Mouse (Mus musculus) adrenal gland, adult 18-20 months (tissue): Measurements from ENCODE around the gene Agbl1. TPM values are rescaled to one million over a fixed set of nuclear protein-coding genes. Genes with fewer than 3 reads are reported as not detected.

Source experiments
- DNase-seq, 2 experiments: peaks; one replicate each; pipeline ENCODE4 v3.0.0; 2021 to 2022; ENCODE audit warnings: low spot score in 2 of 2
- total RNA-seq, 2 experiments: library from RNA; stranded (reverse); gene quantifications; 1 replicate in 1 of 2; 2 replicates in 1 of 2; pipeline ENCODE4 v1.2.3; 2021

Gene Agbl1
- total RNA-seq, 2 experiments from 2014 or later: not detected

DNA sequence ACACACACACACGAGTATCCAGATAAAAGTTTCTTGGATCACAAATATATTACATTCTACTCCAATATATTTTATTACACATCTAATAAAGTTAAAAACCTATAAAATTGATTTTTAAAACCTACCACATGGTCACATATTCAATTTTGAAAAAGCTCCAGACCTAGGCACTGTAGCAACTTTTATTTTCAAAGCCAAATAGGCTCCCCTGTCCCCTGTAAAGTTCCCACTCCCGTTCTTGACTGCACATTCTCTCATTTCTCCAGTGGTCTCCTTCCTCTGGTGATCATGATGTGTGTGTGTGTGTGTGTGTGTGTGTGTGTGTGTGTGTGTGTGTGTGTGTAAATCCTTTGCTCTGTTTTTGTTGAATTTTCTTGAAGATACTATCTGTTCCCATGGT, 152.3 kb downstream of the Agbl1 start:
- no peak for DNase-seq

DNA sequence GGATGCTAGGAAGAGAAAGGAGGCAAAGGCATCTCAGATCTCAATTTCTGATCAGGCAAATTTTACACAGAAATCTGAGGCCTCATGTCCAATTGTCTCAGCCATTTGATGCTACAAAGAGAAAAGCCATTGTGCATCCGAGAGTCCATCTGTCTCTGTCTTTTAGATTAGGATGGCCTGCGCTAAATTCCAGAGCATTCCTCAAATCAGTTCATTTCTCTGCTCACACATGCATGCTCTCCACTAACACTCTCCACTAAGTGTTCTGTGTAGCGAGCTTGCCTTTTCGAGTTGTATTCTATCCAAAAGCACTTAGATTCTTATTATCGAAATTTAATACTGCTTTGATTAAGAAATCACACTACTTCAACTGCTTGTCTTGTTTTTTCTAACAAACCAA, 159.6 kb downstream of the Agbl1 start:
- DNase-seq: no peak

DNA sequence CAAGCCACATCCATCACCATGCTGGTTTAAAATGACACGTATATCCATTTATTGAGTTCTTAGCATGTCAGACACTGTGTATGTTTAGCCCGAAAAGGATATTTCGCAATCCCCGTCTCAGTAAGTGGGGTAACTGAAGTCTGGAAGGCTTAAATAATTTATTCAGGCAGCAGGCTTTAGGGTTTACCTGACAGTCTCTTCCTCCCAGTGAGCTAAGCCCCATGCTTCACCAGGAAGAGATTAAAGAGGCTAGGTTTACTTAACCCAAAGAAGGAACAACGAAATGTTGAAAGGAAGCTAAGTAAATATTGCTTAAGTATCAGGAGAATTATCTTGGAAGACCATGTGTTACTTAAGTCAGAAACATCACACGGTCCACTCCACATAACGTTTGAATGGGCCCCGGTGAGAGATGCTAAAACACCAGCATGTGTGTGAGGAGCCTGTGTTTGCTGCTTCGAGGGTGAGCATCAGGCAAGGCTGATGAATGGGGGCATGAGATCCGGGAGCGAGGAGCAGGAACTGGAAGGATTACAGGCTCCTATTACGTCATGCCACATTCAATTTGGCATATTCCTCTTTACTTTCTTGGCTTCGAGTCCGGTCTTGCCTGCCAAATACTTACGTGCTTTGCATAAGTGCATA, 162.7 kb downstream of the Agbl1 start:
- no peak for DNase-seq

DNA sequence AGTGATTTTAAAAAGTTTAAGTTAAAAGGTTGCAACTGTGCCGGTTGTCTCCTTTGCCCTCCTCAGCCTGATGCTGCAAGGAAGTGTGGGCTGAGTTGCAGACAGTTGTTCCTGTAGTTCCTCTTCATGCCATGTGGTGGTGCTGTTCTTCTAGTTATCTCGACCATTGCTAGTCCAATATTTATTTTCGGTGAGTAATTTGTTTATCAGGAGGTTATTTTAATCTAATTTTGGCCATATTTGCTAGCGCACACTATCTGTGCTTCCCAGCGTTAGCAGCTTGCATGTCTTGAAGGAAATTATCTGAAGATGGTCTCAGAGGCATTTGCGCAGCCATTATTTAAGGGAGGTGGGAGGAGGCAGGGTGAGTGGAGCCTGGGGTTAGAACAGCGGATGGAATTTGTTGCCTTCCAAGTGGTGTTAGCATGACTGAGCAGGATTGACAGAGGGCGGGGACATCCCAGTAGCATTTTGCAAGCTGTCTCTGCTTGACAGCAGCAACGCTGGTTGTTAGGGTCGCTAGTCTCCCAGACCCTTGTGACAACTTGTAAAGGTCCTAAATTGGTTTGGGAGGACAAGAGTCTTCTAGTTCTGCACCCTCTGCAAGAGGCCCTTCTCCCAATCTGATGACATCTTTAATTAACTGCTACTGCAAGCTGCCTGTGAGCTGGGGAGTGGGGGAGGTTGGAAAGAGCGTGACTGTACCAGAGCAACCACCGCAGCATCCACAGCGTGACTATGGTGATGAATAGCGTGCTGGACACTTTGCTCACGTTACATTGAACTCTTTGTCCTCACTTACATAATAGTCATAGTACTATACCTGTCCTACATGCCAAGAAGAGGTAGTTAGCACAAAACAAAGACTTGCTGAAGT, 163.5 kb downstream of the Agbl1 start:
- DNase-seq: peak; percentile 34 to 41

DNA sequence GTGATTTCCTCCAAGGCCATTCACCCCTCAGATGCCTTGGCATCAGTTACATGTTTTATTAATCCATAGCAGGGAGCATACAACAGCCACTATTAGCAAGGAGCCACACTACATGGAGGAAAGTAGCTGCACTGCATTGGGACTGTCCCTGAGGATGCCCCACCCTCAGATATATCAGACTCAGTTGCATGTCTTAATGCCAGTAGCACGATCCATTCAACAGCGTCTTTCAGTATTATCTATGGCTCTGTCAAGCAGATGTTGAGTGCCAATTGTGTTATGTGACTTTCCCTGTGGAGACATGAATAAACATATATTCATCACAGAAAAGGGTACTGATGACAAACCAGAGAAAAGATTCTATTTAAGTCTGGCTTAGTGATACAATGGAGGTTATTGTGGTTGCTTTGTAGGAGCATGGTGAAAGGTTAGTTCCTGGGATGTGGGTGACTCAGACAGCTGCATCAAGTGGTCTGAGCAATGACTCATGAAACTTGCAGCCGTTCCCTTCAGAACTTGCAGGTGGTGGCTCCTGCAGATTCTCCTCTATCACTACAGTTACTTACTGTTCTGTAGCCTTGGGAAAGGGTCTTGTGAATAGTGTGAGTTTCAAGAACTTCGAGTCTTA, 178.4 kb downstream of the Agbl1 start:
- no peak for DNase-seq

DNA sequence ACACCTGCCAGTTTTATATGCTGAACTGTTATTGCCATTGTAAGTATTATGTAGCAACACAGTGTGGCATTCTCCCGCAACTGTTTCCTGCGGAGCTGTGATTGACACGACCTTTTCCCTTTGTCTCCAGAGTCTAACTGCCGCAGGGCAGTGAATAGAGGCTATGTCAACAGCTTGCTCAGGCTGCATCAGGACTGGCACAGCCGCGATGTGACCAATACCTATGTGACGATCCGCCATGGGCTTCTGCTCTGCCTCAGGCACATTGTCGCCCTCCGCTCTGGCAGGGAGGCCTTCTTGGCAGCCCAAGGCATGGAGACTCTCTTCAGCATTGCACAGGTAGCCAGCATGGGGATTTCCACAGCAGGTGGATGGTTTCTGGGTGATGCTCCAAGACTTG, 179.3 kb downstream of the Agbl1 start:
- no peak for DNase-seq

DNA sequence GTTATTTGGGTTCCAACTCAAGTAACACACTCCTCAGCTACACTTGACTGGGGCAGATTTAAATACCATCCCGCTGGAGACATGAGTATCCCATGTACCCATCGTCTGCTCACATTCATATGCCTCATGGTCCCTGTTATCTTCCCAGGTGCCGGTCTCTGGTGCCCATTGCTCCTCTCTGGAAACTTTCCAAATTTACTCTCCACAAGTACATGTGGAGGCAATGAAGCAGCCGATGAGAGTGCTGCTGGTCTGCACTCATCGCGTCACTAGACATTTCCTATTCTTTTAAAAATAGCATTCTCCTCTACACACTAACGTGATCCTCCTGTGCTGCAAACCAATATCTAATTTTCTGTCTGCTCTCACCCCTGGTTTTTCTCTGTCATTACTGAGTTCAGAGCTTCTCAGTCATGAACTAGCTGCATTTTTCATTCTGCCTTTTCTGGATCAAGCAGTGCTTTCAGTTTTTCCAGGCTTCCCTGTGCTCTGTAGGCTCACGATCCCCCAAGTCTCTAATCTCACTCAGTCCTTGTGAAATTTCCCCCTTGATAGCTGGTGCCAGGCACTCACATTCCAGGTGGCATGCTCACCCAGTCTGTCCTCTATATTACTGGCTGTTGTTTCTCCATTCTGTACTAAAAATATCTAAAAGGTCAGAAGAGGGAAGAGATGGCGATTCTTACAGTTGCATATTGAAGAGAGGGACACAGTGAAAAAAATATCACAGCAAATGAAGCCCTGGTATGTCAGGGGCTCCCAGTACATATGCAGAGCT, 180.9 kb downstream of the Agbl1 start:
- no peak for DNase-seq

DNA sequence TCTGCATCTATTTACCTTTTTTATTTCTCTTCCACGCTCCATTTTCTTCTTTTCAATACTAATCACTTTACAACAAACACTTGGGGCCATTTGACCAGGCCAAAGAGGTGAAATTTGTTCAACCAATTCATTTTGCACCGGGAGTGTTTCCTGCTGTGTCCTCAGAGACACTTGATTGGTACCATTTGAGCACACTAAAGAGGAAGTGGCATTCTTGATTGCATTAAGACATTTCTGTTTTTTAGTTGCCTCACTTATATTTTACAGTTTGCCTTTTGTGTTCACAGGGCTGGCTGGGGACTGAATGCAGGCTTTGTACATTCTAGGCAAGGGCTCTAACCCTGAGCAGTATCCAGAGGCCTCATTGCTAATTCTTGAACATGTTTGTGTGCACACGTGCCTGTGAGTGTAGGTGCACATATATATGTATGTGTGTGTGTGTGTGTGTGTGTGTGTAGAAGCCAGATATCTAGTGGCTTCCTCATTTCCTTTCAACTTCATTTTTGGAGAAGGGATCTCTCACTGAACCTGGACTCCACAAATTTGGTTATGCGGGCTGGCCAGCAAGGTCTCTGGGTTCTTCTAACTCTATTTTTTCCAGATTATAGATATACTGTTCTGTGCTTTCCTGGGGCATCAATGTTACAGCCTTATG, 182.4 kb downstream of the Agbl1 start:
- DNase-seq: no peak

DNA sequence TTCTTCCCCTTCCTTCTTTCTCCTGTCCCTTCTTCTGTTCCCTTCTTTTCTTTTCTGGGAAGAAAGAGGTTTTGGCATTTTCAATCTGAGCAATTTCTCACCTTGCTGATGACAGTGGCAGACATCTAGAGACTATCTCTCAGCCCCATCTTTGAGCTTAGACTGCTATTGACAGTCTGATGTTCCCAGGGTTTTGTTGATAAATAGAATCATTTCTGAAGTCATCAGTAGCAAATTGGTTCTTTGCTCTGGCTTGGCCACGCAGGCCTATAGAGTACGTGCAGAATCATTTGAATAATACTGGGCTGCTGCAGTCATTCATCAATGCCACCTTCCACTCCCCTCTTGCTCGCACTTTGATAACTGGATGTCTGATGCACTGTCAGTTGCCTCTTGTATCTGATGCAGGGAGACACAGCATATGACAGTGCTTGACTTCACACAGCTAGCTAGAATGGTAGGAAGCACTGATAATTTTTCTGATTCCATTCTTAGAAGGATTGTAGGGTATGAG, 186.5 kb downstream of the Agbl1 start:
- DNase-seq: no peak

DNA sequence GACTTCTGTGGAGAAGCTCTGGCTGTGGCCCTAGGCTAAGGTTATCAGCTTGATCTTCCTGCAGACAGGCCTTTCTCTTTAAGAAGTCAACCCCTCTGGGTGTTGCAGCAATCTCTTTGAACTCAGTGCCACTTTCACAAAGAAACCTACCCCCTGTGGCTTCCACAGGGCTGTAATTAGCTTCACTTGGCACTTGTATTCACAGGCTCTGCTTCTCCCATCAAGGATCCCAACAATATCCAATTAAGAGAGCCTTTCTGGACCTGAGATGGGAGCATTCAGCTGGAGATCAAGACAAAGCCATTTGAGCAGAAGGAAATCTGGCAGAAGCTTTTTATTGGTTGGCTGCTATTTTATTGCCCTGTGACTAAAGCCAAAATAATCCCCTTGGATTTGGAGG, 208.9 kb downstream of the Agbl1 start:
- no peak for DNase-seq

DNA sequence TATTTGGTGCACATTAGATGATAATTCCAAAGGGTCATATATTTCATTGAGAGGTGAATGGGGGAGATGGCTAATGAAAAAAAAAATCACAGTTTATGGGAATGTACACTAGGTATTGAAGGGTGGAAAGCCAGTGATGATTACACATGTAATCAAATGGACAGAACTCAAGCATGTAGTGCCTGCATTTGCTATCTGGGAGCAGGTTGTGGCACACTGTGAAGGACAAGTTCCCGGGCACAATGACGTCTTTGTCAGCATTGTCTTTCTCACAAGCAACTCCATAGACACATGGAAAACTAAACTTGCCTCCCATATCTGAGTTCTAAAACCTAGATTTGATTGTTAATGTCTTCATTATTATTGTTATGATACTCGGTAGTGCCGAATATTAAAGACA, 209.3 kb downstream of the Agbl1 start:
- DNase-seq: no peak

DNA sequence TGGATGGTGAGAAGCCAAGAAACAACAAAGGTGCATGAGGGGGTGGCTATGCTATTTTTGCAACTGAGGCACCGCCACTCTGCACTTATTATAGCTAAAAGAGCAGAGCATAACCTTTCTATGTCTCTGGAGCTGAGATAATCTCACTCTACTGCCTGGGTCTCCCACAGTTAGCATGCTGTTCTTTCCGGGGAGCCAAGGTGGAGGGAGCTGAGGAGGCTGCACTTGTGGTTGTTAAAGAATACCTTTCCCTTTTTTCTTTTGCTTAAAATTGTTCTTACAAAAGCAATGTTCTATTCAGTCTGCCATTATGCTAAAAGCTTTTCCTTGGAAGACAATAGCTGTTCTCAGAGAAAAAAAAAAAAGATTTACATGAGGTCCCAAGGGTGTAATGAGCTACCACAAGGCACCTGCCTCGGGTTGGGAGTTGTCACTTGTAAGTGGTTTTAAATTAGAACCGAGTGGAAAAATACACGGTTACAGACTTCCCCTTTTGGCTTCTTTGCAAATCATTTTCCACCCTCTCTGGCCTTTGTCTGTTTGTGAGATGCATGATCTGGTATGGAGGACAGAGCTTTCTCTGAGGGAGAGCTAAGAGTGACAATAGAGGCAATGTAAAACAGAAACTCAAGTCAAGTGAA, 232.8 kb downstream of the Agbl1 start:
- DNase-seq: no peak

DNA sequence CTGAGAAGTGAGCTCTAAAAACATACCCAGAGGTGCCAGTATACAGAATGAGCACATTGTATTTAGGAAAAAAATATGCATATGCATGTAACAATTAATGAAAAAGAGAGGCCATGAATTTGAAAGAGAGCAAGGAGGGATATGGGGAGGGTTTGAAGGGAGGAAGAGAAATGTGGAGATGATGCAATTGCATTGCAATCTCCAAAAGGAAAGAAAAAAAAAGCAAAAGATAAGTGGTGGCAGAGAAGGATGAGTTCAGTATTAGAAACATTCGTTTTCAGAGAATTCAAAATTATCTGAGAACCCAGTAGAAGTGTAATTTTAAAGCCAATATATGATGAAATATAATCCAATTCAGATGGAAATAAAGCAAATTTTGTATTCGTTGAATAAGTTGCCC, 236.7 kb downstream of the Agbl1 start:
- no peak for DNase-seq

DNA sequence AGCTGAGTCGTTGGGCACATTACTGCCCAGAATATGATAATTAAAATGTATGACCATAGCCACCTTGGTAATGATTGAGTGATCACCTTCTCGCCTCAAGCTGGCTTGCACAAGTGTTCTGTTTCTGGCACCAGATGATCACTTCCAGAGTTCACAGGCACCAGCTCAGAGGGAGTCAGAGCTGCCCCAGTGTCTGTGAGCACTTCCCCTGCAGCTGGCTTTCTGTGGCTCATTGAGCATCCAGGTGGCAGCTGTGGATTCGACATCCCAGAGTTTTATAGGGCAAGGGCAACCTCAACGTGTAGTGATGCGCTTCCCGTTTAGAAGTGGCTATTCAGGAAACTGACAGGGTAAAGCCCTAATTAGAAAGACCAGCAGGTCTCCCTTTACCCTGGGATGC, 244.5 kb downstream of the Agbl1 start:
- no peak for DNase-seq

DNA sequence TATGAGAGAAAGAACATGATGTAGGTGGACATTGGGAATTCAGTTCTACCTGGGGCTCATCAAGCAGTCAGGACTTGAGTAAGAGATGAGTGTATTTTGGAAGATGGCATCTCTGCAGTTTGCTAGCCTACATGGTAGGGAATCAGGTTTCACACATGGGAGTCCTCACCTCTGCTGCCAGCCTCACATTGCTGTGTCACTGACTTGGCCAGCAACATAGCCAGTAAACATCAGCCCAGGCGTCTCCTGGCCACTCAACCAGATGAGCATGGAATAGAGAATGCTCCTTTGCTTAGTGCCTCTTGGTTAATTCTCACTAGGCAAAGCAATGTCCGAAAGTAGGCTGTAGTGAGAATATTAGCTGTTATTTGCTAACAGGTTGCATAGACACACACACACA, 255.9 kb downstream of the Agbl1 start:
- DNase-seq: no peak

DNA sequence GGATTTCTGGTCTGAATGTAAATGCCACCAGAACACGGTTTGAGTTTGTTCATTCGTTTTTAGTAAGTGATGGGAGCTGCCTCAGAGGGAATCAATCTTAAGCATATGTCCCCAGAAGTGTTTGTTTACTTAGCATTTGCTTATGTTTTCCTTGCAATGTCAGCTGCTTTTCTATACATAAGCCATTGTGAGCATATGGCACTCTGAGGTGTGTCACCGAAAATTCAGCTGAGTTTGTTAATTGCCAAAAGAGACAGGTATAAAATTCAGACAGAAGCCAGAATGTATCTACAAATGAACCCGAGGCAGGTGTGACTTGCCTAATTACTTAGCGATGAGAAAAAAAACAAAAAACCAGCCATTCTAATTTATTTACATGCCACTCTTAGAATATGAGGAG, 257.8 kb downstream of the Agbl1 start:
- no peak for DNase-seq

DNA sequence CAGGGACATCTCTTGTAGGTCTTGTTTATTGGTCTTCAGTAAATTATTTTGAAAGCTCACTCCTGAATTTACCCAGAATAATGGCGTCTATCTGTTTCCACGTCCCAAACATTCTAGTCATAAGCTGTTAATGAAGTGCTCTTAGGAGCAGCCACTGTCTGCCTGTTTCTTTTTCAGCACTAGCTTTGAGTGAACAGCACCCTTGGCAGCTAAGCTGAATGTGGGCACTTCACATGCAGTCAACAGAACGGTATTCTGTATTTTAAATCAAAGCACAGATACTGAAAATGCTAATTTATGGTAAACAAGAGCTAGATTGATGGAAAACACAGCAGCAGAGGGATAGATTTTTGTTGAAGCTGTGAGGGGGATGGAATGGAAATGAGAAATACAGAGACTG, 294.6 kb downstream of the Agbl1 start:
- DNase-seq: no peak

DNA sequence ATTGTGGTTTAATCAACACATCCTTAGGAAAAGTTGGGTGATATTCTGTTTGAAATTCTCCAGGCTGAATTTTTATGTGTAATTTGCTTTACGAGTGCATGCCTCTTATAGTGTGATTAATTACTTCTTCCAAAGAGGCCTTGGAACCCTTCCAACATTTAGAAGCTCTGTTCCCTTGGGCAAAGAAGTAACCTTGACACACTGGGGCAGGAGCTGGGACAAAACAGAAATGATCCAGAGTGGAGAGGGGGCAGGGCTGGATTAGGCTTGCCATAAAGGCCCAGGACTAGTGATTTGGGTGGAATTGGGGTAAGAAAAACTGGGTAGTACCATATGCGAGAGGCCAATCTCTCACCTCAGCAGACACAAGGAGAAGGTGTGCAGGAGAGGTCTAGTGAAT, 316.8 kb downstream of the Agbl1 start:
- peak; percentile 12 to 19 for DNase-seq

DNA sequence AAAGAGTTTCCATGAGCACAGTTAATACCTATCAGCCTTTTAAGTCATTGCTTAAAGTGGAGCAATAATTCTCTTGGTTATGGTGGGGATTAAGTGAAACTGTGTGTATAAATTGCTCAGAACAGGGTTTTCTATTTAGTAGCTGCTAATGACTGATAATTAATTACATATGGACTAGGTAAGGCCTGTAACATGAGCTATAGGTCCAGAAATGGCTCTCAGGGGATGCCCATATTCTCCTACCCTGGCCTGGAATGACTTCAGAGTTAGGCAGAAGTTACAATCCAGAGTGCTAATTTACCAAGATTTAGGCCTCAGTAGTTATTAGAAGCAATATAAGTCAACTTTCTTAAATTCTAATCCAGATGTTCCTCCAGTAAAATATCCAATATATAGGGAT, 317.6 kb downstream of the Agbl1 start:
- no peak for DNase-seq

DNA sequence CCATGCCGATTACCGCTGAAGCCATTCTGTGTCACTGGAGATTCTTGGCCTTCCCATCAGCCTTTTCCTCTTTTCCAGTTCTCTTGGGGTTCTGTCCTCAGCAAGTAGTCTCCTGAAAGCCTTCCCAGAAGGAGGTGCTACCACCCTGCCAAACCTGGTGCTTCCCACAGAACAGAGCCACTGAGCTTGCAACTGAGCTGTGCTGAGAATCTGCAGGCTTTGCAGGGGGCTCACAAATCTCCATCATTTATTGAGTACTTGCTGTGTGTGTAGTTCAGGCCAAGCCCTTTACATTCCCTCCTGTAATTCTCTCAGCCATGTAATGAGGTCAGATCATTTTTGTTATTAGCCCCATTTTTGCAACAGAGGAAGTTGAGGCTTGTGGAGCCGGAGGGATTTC, 322.2 kb downstream of the Agbl1 start:
- no peak for DNase-seq
